Mouse (Mus musculus): ENCODE results near the gene Dnajb5.

Gene Dnajb5

DNA sequence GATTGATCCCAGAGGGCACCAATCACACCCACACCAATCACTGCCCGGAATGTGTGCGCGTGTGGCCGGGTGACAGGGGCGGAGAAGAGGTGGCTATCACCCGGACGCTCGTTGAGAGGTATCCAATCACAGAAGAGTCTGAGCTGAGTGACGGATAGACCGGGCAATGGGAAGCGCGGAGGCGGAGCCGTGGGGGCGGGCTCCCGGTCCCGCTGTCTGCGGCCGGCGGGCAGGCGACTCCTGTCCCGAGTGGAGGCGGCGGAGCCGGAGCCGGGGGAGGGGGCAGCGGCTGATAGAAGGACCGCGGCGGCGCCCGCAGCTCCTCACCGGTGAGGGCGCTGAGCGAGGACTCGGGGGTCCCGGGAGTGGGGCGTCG, at the start of gene Dnajb5:
Gene Dnajb5, plus strand, starts transcription at position 139 of the 376 bp plus-strand sequence.
- peak; percentile 98 for DNase-seq

DNA sequence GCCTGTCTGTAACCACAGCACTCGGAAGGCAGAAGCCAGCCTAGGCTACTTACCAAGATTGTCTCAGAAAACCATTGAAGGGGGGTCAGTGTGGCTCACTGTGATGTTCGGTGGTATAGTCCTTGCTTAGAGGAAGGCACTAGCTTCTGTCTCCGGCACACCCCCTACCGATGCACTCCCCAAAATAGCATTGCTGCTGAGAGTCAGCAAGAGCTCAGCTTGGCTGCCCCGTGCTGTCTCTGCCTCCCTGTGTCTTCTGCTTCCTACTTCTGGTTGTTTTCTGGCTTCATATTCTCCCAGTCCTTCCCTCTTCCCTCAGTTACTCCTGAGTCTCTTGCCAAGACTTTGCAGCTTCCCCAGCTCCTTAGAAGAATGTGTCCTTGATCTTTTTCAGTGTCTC, 48.7 kb upstream of the Dnajb5 start:
- no peak for DNase-seq

DNA sequence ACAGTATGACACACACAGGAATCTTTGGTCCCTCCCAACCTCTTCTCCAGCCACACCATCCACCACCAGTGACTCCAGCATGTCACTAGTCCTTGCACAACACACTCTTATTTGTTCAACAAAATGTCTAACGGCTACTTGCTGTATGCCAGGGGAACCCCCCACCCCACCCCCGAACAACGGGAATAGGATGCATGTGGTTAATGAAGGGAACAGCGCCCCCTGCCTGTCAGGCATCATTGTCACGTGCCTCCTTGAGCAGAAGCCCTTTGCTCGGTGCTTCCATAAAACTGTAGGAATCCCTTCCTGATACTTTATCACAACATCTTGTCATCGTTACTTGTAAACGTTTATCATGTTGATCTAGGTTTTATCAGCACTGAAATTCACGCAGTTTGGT, 47.4 kb upstream of the Dnajb5 start:
- DNase-seq, result peak; percentile 34

DNA sequence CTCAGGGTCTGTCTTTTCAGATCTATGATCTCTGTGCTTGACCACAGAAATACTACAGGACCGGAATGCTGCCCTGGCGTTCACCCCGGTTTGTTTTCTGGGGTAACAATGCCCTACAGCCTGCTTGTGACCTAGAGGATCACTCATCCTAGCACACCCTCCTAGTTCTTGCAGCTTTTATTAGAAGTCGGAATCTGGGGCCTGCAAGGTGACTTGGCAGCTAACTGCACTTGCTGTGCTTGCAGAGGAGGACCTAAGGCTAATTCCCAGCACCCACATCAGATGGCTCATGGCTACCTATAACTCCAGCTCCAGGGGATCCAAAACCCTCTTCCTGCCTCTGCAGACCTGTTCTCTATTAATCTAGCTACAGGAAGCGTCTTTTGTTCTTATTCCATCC, 46.9 kb upstream of the Dnajb5 start:
- DNase-seq, result no peak

DNA sequence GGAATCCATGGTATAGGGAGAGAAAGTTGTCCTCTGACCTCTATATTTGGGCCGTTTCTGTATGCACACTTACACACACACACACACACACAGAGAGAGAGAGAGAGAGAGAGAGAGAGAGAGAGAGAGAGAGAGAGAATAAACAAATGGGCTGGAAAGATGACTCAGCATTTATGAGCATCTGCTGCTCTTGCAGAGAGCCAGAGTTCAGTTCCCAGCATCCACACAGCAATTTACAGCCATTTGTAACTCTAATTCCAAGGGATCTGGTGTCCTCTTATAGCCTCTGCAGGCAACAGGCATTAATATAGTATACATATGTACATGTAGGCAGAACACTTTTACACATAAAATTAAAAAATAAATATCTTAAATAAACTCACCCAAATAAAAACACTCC, 45.7 kb upstream of the Dnajb5 start:
- DNase-seq, result no peak

DNA sequence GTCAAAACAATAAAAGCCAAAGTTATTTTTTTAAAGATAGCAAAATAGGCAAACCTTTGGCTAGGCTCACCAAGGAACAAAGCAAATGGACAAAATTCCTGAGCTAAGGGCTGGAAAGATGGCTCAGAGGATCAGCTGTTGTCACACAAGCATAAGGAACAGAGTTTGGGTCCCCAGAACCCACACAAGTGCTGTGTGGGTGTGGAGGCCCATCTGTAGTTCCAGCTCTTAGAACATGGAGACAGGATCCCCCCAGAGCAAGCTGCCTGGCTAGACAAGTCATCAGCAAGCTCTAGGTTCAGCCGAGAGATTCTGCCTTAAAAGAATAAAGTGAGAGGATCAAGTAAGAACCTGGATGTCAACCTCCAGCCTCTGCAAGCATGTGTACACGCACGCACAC, 45.1 kb upstream of the Dnajb5 start:
- no peak for DNase-seq

DNA sequence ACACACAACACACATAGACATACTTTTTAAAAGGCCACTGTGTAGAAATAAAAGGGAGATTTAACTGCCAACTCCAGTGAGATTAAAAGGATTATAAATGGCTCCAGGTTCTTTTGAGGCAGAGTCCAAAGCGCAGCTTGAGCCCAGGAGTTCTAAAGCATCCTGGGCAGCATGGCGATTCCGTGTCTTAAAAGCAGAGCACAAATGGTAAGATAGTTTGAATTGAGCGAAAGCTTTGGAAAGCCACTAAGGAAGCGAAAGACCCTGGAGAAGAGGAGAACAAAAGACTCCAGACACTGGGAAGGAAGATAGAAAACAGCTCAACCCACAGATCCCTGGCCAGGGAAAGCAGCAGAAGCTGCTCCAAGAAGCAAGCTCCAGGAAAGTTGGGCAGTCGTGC, 44.6 kb upstream of the Dnajb5 start:
- DNase-seq, result no peak

DNA sequence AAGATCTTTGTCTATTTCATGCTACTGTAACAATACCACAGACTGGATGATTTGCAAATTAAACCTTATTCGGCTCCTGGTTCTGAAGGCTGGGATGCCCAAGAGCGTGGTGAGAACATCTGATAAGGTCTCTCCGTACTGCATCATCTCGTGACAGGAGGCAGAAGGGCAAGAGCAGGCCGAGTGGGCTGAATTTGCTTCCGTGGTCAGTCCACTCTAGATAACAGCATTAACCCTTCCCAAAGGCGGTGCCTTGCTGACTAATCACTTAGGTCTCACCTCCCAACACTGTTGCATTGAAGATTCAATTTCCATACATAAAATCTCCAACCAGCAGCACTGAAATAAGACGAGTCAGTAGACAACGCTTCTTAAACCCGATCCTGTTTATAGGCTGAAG, 36.2 kb upstream of the Dnajb5 start:
- DNase-seq, result no peak

DNA sequence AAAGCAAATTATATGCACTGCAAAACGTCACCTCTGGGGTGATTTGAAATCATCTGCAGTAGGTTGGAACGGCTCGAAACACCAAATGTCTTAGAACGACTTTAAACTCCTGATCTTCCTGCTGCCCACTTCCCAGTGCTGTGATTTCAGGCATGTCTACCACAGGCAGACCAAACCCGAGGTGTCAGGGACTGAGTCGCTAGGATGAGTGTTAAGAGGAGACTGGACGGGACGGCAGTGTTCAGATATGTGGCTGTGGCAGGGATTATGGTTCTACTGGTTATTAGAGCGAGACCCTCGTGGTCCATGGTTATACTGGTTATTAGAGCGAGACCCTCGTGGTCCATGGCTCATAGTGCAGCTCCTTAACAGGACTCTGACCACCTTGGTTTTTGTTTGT, 34.3 kb upstream of the Dnajb5 start:
- DNase-seq, result no peak

DNA sequence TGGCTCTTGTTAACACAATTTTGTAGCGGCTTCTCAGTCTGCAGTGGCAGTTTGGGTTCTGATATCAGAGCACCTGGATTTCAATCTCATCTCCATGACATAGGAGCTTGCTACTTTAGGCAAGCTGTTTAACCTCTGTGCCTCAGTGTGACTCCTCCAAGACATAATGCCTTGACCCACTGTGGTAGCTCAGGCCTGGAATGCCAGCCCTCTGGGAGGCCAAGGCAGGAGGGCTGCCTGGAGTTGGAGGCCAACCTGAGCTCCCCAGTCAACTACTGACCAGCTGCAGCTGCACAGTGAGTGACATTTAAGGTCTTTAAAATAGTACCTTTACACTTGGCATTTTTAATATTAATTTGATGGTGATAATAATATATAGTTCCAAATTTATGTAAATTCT, 33.6 kb upstream of the Dnajb5 start:
- no peak for DNase-seq

DNA sequence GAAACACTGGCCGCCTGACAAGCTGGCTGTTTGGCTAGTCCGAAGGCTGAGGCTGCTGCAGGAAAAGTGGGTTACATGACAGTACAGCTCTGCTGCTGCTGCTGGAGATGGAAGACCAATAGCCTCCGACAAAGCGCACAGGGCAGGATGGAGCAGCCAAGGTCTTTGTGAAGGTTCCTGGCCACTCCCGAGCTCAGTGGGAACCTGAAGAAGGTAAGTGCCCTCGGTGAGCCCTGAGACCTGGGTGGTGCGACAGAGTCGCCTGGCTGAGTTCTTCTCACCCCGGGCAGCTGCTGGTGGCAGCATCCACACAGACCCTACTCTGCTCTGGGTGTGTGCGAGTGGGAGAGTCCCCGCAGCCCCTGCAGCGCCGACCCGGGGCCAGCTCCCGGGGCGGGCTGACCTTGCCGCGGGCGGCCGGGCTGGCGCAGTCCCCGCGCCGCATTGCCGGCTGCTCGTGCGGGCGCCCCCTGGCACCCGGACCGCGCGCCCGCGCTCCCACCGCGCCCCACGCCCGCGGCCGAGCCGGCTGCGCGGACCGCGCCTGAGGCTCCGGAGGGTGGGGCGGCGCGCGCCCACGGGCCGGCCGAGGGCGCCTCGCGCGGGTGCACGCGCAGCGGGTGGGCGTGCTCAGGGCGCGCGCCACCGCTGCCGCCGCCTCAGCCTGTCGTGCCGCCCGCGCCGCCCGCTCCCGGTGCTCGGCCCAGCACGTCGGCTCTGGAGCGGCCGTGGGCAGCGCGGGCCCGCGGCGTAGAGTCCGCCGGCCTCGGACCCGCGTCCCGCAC, 32.8 kb upstream of the Dnajb5 start, which contains the start of gene Phf24:
Gene Phf24, plus strand, starts transcription at position 44 of the 785 bp plus-strand sequence.
- peak; percentile 18 for DNase-seq

DNA sequence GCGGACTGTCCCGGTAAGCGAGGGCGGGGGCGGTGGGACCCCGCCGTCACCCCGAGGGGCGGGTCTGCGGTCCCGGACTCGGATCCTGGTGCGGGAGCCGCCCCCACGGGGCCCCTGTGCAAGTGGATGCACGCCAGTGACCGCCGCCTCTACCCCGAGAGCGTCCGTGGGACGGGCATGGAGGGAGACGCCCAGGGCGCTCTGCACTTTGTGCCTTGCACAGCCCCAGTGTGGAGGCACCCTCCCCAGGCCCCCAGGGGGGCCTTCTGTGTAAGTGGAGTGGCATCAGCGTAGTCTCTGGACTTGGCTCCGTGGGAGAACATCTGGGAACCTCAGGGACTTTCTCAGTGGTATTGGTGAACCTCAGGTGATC, 32.2 kb upstream of the Dnajb5 start:
- DNase-seq, result no peak

DNA sequence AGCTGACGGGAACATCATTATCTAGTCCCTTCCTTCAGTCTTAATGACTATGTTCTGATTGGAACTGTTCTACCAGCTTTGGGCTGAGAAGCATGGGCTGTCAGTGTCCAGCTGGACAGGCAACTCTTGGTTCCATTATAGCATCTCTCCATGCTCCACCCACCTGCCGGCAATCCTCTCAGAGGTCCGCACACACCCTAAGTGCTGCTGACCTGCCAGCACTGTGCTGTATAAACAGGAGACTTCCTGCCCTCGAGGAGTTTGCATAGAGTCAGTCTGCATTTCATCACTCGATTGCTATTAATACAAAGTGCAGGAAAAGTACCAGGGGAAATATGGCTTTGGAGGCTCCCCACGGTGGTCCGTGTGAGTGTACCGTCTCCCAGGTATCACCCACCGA, 28.9 kb upstream of the Dnajb5 start:
- peak; percentile 58 for DNase-seq

DNA sequence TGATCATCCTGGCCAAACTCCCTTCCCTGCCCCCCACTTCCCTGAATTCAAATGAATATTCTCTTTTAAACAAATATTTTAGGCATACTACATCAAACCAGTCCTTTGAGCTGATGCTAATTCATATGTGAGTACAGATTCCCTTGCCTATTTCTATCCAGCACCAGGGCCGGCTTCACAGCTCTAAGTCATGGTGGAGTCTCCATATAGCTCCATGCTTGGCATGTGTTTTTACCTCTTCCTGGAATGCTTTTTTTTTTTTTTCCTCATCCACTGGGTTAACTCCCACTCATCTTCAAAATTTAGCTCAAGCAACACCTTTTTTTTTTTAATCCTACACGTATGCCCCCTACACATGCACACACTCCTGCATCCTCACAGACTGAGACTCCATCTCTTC, 28.1 kb upstream of the Dnajb5 start:
- DNase-seq, result no peak

DNA sequence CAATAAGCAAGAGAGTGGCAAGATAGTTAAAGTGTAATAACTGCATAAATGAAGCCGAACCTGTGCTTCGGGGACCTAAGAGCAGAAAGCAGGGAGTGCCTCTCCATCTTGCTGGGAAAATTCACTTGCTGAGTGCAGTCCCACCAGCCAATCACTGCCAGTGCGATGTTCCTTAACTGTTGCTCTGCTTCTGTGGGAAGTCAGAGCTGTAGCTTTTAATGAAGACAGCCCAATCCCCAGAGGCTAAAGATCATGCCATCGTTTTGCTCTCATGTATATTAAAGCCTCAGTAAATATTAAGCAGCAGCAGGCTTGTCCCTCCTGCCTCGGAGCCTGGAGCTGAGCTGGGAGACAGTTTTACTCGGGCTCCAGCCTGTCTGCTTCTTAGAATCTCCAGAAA, 27.6 kb upstream of the Dnajb5 start:
- no peak for DNase-seq

DNA sequence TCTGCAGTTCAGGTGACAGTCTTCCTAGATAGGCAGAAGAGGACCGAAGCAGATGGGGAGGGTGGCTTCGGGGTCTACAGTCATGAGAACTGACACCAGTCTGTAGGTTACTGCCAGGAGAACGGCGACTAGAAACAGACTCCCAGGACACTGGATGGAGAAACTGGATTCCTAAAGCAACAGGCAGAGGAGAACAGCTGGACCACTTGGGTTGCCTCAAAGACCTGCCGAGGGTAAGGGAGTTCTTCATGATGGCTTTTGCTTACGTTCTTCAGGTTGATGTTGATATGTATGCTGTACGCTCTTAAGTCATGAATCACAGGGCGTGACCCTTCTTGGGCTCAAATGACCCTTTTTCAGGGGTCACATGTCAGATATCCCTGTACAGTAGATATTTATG, 27.2 kb upstream of the Dnajb5 start:
- no peak for DNase-seq

DNA sequence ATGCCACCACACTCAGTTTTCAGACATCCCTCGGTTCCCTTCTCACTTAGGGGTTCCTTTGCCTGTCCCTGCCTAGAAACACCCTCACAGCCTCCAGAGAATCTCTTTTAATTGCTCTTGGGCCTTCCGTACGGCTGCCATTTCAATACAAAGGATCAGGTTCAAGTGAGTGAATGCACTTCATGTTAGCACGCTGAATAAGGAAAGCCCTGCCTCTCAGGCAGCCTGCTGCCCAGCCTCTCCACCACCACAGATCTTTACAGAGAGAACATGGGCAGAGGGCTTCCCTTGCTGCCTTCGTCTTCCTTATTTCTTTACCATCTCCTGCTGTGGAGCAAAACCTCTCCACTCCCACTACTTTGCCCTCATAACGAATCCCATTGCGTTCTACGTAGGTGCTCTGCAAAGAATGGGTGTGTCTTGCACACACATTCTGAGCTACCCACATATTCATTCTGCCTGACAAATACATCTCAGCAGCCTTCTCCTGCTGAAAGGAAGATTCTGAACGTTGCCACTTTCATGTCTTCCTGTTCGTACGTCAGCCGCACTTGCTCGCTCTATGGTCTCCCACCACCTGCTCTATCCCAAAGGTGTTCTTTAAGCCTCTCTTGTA, 25.4 kb upstream of the Dnajb5 start:
- DNase-seq, result no peak

DNA sequence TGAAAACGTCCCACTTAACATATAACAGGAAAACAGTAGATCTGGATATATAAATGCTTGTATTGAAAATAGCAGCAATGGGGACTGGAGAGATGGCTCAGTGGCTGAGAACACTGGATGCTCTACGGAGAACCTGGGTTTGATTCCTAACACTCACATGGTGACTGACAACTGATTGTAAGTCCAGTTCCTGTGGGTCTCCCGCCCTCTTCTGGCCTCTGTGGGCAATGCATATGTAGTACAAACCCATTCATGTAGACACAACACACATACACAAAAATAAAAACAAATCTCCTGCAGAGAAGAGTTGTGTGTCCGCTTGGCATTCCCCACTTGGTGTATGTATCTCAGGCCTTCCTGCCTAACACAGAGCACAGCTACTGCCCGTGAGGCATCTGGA, 21.4 kb upstream of the Dnajb5 start:
- no peak for DNase-seq

DNA sequence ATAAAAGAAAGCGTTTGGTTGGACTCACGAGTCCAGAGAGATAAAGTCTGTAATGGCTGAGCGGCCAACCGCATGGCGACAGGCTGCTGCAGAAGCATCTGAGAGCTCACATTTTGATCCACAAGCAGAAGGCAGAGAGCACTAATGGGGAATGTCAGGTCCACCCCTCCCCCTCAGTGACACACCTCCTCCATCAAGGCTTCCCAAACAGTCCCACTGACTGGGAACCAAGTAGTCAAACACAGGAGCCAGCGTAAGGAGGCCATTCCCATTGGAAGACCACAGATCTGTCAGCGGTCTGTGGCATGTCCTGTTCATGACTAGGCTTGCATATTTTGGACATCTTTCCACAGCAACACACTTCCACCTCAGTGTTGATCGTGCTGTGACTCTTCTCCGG, 20.7 kb upstream of the Dnajb5 start:
- no peak for DNase-seq

DNA sequence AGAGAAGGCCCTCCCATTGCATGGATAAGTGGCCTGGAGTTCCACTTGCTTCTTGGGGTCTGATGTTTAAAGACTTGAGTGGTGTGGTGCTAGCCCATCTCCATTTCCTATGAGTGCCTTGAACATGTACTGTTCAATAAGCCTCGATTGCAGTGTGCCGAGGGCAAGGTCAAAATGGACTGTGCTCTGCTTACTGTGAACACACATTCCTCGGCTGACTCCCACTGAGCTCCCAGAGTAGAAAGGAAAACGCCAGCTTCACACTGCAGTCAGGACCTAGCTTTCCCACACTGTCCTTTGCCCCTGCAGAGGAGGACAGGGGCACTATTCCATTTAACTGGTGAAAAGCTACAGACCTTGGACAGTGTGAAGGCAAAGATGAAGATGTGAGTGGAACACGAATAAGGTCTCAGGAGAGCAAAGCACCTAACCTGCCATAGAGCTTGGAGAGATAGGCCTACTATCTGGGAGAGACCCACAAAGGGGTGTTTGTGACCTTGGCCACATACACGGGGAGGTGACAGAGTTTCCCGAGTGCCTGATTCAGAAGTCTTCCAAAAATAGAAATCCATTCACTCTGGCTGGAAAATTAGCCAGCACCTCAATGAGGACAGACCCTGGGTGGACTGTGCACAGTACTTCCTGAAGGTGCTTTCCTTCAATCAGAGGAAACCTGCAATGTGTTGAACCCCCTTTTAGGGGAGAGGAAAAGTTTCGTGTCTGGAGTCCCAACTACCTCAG, 17.2 kb upstream of the Dnajb5 start:
- no peak for DNase-seq

DNA sequence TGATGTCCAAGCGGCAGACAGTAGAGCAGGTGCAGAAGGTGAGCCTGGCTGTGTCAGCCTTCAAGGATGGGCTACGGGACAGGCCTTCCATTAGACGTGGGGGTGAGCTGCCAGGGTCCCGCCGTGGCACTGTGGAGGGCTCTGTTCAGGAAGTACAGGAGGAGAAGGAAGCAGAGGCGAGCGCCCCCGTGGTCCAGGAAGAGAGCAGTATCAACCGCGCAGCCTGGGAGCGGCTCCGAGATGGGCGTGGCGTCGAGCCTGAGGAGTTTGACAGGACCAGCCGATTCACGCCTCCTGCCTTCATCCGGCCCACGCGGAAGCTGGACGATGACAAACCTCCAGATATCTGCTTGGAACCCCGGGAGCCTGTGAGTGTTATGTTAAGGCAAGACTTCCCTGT, 16.0 kb upstream of the Dnajb5 start:
- peak; percentile 79 for DNase-seq

DNA sequence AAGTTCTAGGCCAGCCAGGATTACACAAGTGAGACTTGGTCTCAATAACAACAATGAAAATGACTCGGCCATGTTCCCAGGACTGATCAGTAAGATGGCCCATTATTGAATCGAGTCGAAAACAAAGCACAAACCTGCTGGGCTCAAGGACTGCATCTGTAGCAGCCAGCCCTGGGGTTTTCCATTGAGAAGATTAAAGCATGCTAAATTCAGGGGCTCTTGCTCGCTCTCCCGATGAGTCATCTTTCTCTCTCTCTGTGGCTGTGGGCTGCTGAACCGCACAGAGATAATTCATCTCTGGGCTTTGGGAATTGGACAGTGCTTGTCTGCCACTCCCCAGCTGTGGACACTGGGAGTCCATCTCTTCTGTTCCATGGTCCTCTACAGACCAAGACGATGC, 8.2 kb upstream of the Dnajb5 start:
- DNase-seq, result no peak

DNA sequence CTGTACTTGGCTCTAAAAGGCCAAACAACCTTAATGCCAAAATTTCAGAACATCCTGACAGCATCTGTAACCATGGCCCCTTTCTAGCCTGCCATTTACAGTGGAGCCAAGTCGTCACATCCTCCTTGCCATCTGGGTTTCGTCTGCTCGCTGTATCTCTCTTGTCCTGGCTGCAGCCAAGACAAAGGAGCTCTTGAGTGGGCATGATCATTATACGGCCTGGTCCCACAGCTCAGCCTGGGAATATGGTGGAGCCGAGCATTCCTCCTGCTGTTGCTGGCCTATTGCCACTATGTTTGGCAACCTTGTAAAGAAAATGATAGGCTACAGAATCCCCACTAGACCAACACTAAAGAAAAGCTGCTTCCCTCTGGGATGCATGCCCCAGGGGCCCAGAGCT, 6.3 kb upstream of the Dnajb5 start:
- peak; percentile 5 for DNase-seq

DNA sequence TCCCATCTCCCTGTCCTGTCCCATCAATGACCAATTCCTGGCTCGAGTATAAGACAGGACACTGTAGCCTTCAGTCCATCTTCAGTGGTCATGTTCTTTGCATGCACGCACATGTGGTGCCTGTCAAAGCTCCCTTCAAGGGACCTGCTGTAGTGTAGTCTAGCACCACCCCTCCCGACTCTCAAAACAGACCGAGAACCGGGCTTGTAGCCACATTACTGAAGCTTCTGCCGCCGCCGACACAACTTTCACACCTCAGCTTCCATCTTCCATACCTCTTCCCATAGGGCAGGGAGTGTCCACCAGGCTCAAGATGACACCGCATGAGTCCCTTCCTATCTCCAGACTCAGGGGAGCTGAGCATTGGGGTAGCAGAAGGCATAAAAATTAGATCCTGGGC, 5.4 kb upstream of the Dnajb5 start:
- no peak for DNase-seq
